Mouse (Mus musculus) small intestine, adult 2 months (tissue): ENCODE measurements around the gene Kcnab2.

ENCODE experiments used
- CTCF ChIP-seq: fragments of 200-500 bp; IDR thresholded peaks from 2 replicates; pipeline ENCODE4 v1.5.1; 2012; ENCODE audit warnings: low read depth, mild to moderate bottlenecking, control low read depth, inconsistent platforms, low read length, moderate library complexity, mixed read lengths; ENCODE audit not compliant: insufficient replicate concordance, insufficient read length; ENCODE audit errors: extremely low read depth
- POLR2A ChIP-seq: fragments of 200-500 bp; IDR thresholded peaks from 2 replicates; pipeline ENCODE4 v1.6.1; 2012; ENCODE audit warnings: low read depth, mild to moderate bottlenecking, control low read depth, inconsistent platforms, low read length, moderate library complexity

DNA sequence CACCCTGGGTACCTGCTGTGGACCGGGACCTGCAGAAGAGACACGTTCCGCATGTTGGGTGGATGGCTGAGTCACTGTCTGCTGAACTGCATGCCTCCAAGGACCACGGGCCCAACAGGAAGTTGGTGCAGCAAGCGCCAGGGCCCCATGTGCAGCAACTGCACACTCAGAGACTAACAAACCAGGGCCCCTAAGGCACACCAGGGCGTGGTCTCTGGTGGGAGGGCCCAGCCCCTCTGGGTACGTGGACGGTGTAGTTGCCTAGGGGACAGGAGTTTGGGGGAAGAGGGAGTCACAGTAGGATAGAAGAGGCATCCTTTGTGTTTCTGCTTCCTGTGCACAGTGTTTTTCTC is 29.0 kb downstream of the Kcnab2 start:
- TF ChIP-seq POLR2A = no peak
- no peak for TF ChIP-seq CTCF
